Mouse (Mus musculus) B cell, adult 2 months (primary cell): ENCODE data around the gene Clnk.

Experiments
- DNase-seq, 2 experiments: peaks; one replicate each; pipeline ENCODE4 v3.0.0; 2022

Clnk gene

DNA sequence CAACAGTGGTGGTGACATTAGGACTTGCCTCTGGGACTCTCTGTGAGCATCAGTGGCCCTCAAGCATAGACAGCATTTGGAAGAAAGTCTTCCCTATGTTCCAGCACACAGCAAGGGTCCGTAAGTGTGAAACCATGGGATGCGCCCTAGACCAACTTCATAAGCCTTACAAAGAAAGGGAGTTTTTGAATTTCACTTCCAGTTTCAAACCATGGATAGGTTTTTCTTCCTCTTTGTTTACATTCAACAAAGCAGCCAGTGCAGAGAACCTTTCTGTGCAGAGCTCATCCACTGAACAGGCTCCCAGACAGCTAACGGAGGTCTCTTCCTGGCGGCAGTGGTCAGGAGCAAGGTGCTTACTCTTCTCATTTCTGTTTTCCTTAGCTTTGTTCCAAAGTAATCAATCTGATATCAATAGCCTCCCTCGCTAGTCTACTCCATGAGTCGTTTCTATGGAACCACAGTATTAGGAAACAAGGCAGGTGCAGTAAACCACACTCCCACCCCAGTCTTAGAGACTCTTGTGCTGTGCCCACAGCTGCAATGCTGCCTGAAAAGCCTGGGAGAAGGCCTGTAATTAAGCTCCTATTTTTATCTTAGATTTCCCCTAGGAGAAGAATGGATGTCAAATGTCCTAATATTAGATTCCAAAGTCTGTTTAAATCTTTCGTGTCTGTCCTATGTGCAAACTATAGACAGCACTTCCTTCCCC lies 169.1 kb downstream of the Clnk start:
- no peak for DNase-seq

DNA sequence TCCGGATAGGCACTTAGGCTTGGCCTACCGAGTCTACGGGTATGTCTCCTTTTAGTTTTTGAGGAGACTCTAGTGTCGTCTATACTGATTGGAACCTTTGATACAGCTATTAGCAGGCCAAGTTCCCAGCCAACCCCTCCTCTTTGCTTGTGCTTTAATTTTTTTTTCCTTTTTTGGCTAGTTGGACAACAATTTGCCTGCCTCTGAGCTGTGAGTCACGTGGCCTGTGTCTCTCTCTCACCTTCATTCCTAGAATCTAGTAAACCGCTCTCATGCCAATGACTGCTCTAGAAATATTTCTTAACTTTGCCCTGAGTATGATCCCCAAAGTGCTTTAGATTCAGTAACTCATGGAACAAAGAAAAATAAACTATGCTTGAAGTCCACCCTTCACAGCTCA lies 173.7 kb downstream of the Clnk start:
- DNase-seq, result no peak

DNA sequence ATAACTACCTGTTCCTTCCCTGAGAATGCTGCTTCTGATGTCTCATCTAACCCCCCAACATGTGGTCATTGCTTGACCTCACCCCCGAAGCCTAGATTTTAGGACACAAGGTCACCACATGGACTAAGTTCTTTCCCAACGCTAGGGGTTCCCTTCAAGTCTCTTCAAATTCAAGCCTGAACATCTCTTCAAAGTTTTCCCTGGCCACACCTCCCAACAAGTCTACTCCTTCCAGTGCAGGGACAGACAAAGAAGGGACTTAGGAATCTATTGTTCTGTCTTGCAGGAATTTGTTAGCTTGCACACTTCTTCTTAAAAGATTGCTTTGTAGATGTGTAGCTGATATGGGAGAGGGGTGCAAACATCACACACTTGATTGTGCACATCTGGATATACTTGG lies 174.5 kb downstream of the Clnk start:
- no peak for DNase-seq

DNA sequence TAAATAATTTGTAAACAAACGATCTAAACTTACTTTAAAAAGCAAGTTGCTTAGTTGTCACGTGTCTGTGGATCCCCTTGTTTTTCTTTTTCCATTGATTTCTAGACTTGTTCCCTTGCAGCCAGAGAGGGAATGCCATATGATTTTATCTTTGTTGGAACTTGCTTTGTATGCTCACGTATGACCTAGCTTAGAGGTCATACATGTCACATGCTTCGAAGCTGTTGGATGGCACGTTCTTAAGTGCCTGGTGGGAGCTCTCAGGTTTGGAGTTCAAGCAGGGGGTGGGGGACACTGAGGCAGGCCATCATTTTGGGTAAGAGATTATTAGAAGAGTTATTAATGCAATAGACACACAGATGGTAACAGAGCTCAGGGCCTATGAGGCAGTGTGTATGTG lies 178.1 kb downstream of the Clnk start:
- no peak for DNase-seq

DNA sequence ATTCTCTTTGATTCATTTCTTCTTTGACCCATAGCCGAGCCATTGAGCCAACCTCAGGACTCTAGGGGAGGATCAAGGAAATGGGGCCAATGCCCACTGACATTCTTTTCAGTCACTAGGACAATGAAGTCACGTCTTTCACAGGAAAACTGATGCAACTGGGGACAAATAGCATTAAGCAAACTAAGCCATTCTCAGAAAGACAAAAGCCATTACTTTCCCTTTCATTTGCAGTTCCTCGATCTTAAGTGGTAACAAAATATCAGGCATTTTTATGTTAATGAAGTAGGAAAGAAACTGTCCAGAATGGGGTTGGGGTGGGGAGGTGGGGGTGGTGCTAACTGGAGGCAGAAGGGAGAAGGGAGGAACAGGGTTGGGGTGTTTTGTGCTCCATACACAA lies 178.6 kb downstream of the Clnk start:
- DNase-seq, result no peak

DNA sequence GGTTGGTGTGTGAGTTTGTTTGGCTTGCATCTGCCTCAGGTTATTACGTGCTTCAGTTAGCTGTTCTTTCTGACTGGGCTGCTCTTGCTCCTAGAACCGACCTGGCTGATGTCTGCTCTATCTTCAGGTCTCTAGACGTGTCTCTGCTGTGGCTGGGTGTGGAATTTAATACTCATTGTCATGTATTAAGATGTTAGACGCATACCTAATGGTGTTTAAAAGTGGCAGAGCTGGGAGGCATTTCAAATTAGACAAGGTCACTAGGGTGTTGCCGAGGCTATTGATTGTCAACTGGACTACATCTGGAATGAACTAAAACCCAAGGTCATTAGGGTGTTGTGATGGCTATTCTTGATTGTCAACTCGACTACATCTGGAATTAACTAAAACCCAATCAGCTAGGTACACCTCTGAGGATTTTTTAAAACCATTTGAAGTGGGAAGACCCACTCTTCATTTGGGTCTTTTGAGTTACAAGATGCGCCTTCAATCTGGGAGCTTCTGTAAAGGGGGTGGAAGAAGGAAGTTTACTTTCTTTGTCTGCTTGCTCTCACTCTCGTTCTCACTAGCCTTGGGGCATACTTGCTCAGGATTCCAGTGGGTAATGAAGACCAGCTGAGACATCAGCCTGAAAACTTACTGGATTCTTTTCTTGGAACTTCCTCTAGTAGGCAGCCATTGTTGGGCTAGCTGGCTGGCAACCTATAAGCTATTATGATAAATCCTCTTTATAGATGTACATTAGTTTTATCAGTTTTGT lies 179.8 kb downstream of the Clnk start:
- no peak for DNase-seq

DNA sequence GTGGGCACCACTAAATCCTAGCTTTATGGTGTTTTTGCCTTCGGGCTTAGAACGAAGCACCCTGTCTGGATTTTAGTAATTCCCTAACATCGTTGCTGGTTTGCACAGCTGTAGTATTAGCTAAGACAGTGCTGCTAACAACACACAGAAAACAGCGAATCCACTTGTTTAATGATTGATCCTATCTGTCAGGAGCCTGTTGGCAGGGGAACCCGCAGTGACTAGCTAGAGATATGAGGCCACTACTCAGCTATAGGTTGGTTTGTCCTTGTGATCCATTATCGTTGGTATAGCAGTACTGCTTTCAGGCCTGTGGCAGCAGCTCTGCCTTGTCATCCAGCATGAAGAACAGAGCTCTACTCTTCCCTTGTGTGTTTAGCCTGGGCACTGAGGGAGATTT lies 183.8 kb downstream of the Clnk start:
- DNase-seq, result no peak

DNA sequence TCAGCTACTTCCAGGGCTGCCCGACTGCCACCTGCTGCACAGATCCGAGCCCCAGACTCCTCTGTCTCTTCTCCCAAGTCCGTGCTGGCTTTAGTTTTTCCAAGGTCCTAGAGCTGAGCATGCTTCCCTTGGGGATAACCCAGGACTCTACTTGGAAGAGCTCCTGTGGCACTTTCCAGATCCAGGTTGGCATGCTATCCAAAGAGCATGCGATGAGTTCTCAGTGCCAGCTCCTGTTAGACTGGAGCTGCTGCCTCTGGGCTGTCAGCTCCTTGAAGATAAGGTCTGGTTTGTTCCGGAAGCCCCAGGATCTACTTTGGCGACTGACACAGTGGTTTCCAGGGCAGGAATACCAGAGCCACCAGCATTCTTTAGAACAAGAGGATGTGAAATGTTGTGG lies 187.4 kb downstream of the Clnk start:
- no peak for DNase-seq

DNA sequence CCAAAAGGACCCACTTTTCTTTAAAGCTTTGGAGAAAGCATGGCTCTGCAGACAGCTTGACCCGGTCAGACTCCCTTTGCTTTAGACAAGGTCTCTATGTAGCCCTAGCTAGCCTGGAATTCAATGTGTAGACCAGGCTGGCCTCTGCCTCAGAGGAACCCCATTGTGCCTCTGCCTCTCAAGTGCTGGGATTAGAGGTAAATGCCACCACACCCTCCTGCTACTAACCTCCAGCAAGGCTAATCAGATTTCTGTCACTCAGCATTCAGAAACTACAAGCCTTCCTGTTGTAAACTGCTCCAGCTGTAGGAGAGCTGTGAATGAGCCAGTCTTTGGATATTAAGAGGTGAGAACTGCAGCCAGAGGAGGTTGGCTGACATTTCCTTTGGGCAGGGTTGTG lies 188.9 kb downstream of the Clnk start:
- DNase-seq, result no peak

DNA sequence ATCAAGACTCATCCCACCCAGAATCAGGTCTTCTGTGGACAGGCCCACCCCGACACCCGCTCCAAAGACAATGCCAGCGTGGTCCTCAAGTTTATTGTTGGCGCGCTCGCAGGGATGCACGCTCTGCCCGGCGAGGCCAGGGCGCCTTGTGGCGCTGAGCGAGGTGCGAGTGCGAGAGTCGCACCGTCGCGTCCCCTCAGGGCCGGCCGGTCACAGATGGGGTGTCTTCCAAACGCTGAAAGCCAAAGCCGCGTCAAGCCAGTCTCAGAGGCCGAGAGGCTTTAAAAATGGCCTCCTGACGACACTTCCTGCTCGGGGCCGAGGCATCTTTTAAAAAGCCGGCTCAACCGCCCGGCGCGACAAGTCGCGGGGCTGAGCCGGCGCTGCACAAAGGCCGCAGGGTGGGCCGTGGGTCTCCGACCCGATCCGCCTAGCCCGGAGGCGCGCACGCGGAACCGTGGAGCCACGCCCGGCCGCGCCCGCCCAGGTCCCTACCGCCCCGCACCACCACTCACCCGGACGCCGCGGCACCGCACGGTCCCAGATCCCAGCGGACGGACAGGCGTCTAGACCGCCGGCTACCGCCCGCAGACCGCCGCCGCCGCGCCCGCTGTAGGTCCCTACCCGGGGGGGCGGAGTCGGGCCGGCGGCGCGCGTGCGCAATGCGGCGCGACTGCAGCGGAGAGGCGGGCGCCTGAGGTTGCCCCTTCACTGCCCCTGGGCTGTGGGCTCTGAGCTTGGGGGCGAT lies 192.3 kb downstream of the Clnk start, which contains the start of gene Zfp518b:
TSS of gene Zfp518b (minus strand) at position 663 of the 748 bp plus-strand sequence.
- DNase-seq, result peak; percentile 71 to 75

DNA sequence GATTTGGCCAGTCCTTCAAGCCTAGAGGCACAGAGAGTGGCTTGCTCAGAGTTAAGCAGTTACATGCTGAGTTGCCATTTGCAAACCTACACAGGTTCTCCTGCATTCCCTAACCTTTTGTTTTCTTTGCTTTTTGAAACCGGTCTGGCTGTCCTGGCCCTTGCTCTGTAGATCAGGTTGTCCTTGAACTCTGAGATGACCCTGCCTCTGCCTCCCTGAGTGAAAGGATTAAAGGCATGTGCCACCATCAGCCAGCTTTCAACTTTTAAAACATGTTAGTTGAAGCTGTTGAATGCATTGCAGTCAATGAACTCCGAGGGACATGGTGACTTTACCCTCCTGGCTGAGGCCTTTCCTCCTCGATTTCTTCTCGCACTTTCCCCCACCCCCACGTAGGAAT lies 217.8 kb downstream of the Clnk start:
- no peak for DNase-seq
